Mouse (Mus musculus): ENCODE results near the gene Rfc2.

Gene Rfc2

DNA sequence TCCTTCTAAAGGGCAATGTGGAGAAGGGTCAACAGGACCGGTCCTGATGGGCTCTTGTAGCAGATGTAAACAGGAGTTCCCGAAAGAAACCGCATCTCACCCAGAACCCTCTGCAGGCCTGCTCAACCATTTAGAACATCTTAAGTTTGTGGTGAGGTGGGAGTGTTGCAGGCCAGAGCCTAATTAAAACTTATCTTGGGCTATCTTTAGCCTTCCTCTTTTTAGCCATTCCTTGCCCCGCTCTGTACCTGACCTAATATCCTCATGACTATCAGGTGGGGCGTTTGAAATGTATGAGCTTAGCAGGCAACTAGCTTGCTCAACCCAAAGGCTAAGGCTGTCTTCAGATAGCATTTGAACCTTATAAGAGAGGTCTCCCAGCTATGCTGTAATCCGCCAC, 15.5 kb upstream of the Rfc2 start:
- DNase-seq (ENCODE audit: low spot score in 2 of 2): no peak

DNA sequence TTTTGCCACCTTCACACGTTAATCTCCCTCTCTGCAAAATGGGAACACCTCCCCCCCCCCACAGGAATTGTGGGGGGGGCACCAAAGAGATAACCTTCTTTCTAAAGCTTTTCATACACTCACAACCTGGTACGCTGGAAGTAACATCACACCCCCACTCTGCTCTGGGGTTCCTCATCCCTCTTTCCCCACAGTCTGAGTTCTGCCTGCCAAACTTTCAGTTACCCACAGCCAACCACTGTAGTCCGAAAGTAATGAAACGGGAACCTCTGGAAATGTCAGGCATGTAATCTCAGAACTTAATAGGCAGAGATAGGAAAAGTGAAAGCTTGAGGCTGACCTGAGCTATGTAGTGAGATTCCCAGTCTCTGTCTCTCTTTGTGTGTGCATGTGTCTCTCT, 13.7 kb upstream of the Rfc2 start:
- DNase-seq (ENCODE audit: low spot score in 2 of 2): no peak

DNA sequence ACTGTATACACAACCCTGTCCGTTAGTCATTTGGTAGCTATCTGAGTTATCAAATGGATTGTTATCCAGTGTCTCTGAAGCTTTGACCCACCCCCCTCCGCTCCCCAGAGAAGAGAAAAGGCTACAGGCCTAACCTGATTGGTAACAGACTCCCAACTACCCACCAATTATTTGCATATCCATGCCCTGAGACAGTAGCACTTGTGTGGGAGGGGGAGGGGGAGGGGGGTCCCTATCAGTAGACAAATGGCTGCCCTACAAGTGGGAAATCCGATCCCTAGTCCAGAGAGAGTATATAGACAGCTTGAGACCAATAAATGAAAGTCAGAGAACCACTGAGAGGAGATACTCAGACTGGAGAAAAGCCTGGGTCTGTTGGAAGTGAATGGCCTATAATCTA, 13.1 kb upstream of the Rfc2 start:
- DNase-seq (ENCODE audit: low spot score in 2 of 2): no peak

DNA sequence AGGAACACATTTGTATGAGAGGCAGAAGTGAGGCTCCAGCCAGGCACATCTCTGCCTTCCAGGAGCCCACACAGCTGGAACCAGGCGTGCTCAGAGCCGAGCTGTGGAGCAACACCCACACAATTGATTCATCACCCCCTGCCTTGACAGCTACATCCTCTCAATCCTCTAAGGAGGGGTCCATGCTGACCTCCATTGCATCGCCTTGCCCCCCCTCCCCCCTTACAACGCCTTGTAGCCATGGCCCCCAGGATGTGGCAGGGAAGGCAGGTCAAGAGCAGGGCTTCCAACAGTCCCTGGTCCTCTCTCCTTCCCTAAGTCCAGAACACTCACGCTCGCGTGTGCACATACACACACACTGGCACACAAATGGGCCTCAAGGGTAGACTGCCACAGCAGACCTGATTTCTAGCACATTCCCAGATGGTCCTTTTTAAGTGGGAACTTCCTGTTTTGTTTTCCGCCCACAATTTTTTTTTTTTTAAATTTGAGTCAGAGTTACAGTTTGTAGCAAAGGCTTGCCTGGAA, 12.1 kb upstream of the Rfc2 start:
- DNase-seq (ENCODE audit: low spot score in 2 of 2): no peak

DNA sequence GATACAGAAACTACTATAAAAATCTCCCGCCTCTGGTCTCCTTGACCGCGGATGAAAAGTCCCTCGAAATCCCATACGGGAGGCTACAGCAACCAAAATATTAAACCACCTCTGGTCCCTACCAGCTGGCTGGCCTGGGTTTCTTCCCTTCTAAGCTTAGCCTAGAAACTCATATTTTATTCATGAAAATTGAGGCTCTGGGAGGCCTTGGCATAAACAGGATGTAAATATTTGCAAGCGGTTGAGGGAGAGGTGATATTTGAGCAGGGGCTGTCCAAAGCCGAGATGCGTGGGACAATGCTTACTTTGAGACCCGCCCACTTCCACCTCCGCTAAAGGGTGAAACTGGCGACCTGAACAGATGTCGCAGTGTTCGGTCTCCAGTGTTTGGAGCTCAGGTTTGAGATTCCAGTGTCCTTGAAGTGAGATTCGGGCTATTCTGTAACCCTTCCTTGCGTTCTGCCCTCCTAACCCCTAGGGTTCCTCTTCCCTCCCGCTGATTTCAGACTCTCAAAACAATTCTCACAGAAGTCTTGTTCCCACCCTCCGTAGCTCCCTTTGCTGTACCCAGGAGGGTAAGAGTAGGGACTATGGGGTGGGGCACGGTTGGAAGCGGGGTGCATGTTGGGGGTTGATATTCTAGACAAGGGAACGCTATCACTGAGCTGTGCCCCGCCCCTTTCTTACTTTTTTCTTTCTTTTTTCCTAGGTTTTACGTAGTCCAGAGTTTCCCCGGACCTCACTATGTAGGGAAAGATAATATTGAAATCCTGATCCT, 9.2 kb upstream of the Rfc2 start:
- DNase-seq (ENCODE audit: low spot score in 2 of 2): no peak

DNA sequence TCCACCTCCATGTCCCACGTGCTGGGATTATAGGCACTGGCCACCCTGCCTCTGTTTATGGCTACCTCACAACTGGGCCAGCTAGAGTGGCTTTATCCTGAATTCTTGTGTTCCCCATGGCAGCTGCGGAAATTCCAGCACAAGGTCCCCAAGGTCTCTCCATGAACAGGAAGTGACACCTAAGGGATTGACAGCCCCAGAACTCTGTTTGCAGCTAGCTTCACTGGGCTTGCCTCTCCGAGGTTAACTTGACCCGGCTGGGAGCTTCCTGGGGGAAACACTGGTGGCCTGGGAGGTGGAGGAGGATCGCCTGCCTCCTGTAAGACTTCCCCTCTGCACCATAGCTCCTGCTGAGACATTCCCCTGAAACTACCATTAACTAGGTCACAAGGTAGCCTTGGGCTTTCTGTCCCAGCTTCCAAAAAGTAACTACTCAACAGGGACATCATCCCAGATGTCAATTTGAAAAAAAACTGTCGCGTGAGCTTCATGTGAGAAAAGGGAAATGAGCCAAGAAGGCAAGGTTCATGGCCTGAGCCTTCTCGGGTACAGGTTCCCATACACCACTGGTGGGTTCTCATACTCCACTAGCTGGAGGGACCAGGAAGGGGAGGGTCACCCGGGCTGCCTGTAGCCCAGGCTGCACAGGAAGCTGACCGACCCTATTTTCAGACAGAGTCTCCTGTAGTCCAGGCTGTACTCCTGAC, 8.5 kb upstream of the Rfc2 start:
- no peak for DNase-seq (ENCODE audit: low spot score in 2 of 2)

DNA sequence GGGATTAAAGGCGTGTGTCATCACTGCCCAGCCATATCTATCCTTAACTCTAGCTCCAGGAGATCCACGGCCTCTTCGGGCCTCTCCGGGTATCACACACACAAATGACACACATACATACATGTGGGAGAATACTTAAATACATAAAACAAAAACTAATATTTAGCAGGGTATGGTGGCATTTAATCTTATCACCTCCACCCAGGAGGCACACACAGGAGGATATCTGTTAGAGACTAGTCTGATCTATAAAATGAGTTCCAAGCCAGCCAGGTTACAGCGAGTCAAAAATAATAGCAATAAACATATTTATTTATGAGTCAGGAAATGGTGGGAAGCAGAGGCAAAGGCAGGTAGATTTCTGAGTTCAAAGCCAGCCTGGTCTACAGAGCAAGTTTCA, 5.3 kb upstream of the Rfc2 start:
- DNase-seq (ENCODE audit: low spot score in 2 of 2): no peak

DNA sequence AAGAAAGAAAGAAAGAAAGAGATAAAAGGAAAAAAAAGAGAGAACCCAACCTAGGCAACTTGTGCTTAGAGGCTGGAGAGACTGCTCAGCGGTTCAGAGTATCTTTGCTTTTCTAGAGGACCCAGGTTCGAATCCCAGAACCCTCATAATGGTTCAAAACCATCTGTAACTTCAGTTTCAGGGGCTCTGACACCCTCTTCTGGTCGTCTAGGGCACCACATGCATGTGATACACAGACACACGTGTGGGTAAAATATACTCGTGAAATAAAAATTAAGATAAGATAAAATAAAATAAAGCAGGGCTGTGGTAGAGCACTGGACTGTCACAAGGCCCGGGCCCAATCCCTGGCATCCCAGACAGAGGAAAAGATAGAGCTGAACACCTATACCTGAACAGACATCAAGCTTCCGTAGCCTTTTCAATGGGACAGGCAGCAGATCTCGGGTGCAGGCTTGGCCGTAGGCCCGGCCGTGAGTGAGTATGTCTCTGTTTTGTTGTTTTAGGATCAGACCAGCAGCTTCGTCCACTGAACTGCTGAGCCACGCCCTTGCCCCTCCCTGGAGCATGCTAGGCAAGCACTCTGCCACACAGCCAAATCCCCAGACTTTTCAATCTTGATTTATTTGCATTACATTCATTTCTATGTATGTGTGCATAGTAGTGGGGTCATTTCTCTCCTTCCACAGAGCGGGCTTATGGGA, 4.5 kb upstream of the Rfc2 start:
- no peak for DNase-seq (ENCODE audit: low spot score in 2 of 2)

DNA sequence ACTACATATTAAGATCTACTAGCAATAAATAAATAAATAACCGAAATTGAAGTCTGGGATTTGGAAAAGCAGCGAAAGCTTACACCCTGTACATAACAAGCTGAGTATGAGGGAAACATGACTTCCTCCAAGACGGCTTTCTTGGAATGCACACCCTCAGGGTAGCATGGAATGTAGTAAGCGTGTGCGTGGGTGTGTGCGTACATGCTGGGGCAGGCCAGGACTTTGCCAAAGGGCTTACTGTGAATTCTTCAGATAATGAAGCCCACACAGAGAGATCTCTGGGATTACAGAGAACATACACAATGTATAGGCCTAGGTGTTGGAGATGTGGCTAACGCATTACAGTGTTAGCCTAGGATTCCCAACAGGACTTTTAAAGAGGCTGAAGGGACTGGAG, 3.6 kb upstream of the Rfc2 start:
- no peak for DNase-seq (ENCODE audit: low spot score in 2 of 2)

DNA sequence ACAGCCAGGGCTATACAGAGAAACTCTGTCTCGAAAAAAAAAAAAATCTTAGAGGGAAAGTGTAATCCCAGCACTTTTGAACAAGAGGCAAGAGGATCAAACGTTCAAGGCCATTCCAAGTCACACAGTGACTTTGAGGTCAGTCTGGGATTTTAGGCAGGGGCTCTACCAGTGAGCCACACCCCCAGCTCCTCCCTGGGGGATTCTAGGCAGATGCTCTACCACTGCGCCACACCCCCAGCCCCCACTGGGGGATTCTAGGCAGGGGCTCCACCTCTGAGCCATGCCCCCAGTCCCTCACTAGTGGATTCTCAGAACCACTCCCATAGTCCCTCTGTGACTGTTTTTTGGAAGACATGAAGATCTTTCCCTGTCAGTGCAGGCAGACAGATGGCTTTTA, 2.0 kb upstream of the Rfc2 start:
- DNase-seq (ENCODE audit: low spot score in 2 of 2): no peak

DNA sequence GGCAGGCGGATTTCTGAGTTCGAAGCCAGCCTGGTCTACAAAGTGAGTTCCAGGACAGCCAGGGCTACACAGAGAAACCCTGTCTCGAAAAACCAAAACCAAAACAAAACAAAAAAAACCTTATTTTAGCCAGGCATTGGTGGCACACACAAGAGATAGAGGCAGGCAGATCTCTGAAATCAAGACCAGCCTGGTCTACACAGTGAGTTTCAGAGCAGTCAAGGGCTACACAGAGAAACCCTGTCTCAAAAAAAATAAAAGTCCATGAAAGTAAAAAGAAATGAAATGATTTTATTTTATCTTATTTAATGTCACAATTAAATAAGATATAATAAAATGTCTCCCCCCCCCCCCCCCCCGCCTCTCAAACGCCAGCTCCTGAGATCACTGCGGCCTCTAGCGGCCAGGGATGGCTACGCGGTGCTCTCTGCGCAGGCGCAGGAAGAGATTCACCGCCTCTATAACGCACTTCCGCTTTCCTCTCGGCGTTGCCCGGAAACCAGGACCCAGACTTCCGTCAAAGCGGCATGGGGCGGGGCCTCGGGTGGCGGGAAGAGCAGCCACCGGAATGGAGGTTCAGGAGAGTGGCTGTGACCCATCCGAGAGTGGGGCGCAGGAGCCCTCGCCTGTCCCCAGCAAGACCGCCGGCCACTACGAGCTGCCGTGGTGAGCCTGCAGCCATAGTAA, 1.2 kb downstream of the Rfc2 start:
- DNase-seq (ENCODE audit: low spot score in 2 of 2): peak; percentile 97 to 98

DNA sequence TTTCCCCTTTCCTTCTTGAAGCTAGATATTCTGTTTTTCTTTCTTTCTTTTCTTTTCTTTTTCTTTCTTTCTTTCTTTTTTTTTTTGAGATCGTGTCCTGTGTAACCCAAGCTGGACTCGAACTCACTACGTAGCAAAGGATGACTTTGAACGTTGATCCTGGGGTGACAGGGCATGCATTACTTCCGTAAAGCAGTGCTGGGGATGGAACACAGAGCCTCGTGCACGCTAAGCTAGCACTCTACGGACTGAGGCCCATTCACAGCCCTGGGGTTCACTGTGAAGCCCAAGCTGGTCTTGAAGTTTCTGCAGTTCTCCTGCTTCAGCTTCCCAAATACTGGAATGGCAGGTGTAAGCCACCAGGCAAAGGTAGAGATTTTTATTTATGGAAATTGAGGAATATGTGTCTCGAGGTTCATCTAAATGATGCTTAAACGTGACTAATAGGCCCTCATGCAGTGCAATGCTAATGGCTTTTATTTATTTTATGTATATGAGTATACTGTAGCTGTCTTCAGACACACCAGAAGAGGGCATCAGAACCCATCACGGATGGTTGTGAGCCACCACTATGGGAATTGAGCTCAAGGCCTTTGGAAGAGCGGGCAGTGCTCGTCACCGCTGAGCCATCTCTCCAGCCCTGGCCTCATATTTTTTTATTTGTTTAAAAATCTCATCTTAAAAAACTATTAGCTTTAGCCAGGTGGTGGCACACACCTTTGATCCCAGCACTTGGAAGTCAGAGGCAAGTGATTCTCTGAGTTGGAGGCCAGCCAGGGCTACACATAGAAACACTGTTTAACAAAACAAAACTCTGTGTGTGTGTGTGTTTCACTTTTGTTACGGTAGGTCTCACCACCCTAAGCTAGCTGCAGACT, 2.1 kb downstream of the Rfc2 start:
- no peak for DNase-seq (ENCODE audit: low spot score in 2 of 2)

DNA sequence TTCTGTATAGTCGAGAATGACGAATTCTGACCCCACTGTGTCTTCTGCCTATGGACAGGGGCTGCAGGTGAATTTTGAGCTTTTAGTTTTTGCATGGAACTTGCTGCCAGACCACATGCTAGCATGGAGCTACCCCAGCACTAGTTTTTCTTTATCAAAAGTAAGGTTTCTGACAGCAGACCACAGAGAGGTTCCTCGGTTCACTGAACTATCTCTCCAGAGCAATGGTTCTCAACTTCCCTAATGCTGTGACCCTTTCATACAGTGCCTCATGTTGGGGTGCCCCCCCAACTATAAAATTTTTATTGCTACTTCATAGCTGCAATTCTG, 2.7 kb downstream of the Rfc2 start:
- no peak for DNase-seq (ENCODE audit: low spot score in 2 of 2)

DNA sequence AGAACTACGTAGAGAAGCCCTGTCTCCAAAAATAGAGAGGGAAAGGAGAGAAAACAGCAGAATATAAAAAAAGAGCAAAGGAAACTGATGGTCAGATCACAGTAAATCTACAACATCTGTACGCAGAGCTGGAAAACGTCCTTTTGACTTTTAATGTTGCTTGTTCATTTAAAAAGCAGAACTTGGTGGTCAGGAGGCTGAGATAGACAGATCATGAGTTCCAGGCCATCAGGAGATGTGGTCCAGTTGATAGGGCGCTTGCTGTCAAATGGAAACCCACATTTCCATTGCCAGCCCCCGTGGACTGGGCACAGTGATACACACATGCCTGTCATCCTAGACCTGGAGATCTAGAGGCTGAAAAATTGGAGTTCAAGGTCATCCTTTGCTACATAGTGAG, 3.6 kb downstream of the Rfc2 start:
- DNase-seq (ENCODE audit: low spot score in 2 of 2): no peak

DNA sequence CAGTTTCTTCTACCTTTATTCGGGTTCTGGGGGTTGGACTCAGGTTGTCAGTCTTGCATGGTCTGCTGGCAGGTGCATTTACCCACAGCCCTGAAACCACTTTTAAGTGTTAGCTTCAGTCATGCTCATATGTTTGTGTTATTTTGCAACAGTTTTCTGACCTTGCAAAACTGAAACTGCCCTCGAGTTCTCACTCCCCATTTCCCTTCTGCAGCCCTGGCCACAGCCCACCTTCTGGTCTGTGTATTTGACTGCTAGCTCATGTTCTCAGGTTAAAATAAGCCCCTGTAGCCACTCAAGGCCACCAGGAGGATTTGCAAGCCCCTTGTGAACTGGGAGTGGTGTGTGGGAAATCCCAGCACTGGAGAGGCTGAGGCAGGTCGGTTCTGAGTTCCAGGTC, 8.7 kb downstream of the Rfc2 start:
- DNase-seq (ENCODE audit: low spot score in 2 of 2): no peak

DNA sequence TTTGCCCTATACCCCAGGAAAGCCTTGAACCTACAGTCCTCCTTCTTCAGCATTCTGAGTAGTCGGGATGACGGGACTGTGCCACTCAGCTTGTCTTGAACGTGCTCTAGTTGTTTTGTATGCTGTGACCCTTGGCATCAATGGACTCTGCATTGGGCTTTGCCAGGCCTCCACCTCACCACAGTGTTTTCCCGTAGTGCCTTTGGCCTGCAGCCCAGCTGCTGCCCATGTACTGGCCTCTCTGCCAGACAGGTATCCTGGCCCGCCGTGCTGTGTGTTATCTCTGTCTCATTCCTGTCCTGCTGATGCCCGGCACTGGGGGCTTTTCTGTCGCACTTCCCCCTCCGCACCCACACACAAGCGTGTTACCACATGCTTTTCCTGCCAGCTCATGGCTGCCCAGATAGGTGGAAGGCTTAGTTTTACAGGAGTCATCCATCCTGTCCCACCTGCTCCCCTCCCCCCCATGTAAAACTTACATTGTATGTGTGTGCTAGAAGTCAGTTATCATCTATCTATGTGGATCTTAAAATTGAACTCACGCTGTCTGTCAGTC, 10.9 kb downstream of the Rfc2 start:
- DNase-seq (ENCODE audit: low spot score in 2 of 2): no peak

DNA sequence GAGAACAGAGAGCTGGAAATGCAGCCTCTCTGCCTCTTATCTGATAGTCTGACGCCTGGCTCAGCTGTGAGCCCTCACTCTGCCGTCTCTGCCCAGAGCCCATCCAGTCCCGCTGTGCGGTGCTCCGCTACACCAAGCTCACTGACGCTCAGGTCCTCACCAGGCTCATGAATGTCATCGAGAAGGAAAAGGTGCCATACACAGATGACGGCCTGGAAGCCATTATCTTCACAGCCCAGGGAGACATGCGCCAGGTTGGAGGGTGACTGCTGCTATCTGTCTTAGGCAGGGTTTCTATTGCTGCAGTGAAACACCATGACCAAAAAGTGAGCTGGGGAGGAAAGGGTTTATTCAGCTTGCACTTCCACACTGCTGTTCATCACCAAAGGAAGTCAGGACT, 11.9 kb downstream of the Rfc2 start:
- no peak for DNase-seq (ENCODE audit: low spot score in 2 of 2)

DNA sequence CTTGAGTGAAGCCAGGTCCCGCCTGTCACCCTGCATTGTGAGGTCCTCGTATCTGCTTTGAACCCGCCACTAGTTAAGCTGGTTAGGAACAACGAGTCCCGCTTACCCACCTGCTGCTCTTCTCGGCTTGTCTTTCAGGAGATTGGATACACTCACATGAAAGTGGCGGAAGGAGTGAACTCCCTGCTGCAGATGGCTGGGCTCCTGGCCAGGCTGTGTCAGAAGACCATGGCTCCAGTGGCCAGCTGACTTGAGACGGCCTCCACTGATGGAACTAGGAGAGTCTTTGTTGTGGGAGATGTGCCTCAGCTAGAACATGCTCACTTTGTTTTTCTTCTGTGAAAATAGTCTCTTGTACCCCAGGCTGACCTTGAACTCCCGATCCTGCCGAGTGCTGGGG, 16.5 kb downstream of the Rfc2 start:
- DNase-seq (ENCODE audit: low spot score in 2 of 2): no peak

DNA sequence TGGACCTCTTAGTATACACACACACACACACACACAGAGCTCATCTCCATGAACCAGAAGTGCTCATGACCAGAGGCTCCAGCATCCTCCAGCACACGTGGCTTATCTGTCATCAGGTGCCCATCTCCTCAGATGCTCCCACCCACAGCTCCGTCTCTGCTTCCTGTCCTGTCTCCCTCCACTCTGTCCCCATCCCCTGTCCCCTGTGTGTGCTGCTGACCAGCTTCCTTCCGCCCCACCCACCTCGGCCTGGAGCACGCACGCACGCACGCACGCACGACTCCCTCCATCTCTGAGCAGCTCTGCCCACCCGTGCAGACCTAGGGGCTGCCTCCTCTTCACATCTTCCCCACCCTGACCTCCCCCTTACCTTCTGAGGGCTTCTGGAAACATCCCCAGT, 23.2 kb downstream of the Rfc2 start:
- DNase-seq (ENCODE audit: low spot score in 2 of 2): no peak

DNA sequence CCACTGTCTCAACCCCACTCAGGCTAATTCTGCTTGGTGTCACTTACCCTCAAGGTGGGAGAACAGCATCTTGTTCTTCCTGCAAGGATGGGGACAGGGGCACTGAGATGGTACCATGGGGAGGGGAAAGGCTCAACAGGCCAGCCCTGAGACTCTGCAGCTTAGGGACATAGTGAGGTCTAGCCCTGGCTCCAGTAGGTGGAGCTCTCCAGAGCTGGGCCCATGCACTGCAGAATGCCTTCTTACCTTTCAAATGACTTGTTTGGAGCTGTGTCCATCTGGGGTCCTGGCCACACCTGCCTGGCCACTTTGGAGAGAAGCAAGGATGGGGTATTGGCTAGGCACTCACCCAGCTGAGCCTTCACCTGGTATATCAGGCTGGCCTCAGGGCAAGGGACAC, 25.1 kb downstream of the Rfc2 start:
- DNase-seq (ENCODE audit: low spot score in 2 of 2): no peak

DNA sequence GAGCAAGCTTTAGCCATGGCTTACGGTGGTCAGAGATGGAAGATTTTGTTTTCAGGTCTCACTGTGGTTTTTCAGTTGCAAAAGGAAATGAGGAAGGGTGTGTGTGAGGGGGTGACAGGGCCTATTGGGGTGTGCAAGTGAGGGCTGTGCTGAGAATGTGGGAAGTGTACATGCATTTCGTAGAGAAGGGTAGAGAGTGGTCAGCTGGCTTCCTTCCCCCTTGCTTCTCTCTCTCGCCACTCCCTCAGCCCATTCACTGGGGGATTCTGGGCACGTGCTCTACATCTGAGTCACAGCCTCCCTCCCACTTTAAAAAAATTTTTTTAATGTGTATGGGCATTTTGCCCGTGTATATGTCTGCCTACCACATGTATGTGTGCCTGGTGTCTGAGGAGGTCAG, 26.0 kb downstream of the Rfc2 start:
- no peak for DNase-seq (ENCODE audit: low spot score in 2 of 2)

Measured in frontal cortex, postnatal 25 days (tissue).